Mouse (Mus musculus) testis, adult 2 months (tissue): ENCODE data around the gene Bgn.

Experiments used
- CTCF ChIP-seq: fragments of 200-500 bp; IDR thresholded peaks from 2 replicates; pipeline ENCODE4 v1.5.1; 2012; ENCODE audit warnings: low read depth, mild to moderate bottlenecking, inconsistent platforms, low read length, moderate library complexity; ENCODE audit not compliant: control insufficient read depth, insufficient read depth, insufficient replicate concordance
- POLR2A ChIP-seq: fragments of 200-500 bp; IDR thresholded peaks from 2 replicates; pipeline ENCODE4 v1.6.1; 2012; ENCODE audit warnings: low read depth, mild to moderate bottlenecking, inconsistent platforms, low read length, moderate library complexity; ENCODE audit not compliant: control insufficient read depth

DNA sequence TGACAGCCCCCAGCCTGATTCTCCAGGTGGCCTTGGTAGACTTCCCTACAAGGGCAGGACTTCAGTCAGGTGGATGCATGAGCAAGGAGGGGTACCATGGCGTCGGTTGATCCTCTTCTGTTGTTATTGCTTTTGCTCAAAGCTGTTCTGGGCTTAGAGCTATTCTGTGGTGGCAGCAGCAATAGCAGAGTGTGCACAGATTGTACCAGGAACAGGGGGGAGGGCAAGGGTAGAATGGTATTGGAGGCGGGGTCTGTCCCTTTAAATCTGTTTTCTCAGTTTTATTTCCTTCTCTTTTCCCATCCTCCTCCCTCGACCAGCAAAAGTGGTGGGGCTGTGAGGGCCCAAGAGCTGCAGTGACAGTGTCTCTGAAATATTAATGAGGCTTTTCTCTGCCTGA lies 33.2 kb downstream of the Bgn start:
- TF ChIP-seq CTCF, result no peak
- no peak for TF ChIP-seq POLR2A
